Mouse (Mus musculus): ENCODE results near the gene Kdelc1. TPM values are rescaled to one million over a fixed set of nuclear protein-coding genes. Genes with fewer than 3 reads are reported as not detected.

Kdelc1 gene
- total and polyA plus RNA-seq, 3 experiments = 0.16 TPM; not detected in 2

- TF ChIP-seq BHLHE40 (IDR thresholded peaks at IDR 0.05; ENCODE audit: low read depth, low read length) (peak; percentile 47), MYC (IDR thresholded peaks at IDR 0.05; ENCODE audit: low read depth, low read length) (no peak), UBTF (IDR thresholded peaks at IDR 0.05; ENCODE audit: low read depth, low read length) (no peak), MAX (IDR thresholded peaks at IDR 0.05; ENCODE audit: low read length) (no peak), JUN (IDR thresholded peaks at IDR 0.05; ENCODE audit: insufficient read depth, low read depth, low read length) (no peak)
- Histone ChIP-seq H3K4me1 (ENCODE audit: control insufficient read depth in 1 of 2, insufficient read depth in 2 of 2) (peaks cover 8 to 21% of the 10 kb centered on the region in 2 experiments), H3K4me3 (replicated peaks in 1 of 3; ENCODE audit: low read depth in 2 of 3, low read length in 2 of 3, poor library complexity in 1 of 3) (no peak overlapping the region), H3K36me3 (replicated peaks in 1 of 2; ENCODE audit: control insufficient read depth in 1 of 2, insufficient read depth in 1 of 2, low read length in 1 of 2) (no peaks in the 10 kb centered on the region), H3K79me2 (replicated peaks; ENCODE audit: control insufficient read depth, extremely low read depth, insufficient read depth, poor library complexity, severe bottlenecking) (no peaks in the 10 kb centered on the region), H3K9me3 (replicated peaks; ENCODE audit: low read length) (no peaks in the 10 kb centered on the region), H3K9ac (ENCODE audit: insufficient read depth, low read depth) (no peak overlapping the region), H3K27me3 (replicated peaks) (no peaks in the 10 kb centered on the region), H3K27ac (ENCODE audit: insufficient read depth, low read depth) (no peak overlapping the region), H3K4me2 (ENCODE audit: insufficient read depth, low read depth, poor library complexity, severe bottlenecking) (no peak overlapping the region)
- DNase-seq (ENCODE audit: extremely low read depth) = no peak
- in situ Hi-C loops (cut with MboI; ENCODE audit: low pct_ligation_motif_present, low pct_unique_long_range_greater_than_20kb, low sequenced_read_pairs) (no loop called here), dilution Hi-C loops (cut with MboI; ENCODE audit: extremely low pct_ligation_motif_present, extremely low pct_unique_long_range_greater_than_20kb, low sequenced_read_pairs) (no loop called here)
Measured at GRCm38 (mm10) chr1:44122256-44122655, 3.6 kb upstream of the Kdelc1 start.

DNA sequence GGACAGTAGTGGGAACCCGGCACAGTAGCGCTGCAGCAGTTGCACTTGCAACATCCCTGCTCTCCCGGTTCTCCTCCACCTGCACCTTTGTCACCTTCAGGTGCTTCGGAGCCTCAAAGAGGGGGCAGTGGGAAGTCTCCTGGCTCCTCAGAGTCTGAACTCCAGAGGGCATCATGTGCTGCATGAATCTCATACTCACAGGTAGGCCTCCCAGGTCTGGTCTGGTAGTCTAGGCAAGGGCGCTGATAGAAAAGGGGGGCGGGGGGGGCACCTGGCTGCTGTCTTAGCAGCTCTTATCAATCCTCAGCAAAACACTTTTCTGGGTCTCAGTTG, 1.4 kb upstream of the Kdelc1 start:
- no peak for TF ChIP-seq CTCF (conservative IDR thresholded peaks at IDR 0.05 in 1 of 2, IDR thresholded peaks at IDR 0.05 in 1 of 2; ENCODE audit: low read depth in 2 of 2, low read length in 2 of 2)
- TF ChIP-seq GABPA (IDR thresholded peaks at IDR 0.05; ENCODE audit: insufficient replicate concordance, low read depth, low read length) = no peak
- no peak for TF ChIP-seq TCF12 (IDR thresholded peaks at IDR 0.05; ENCODE audit: low read depth, low read length)
- TF ChIP-seq ELF1 (IDR thresholded peaks at IDR 0.05; ENCODE audit: low read depth, low read length) = no peak
- TF ChIP-seq JUN (IDR thresholded peaks at IDR 0.05; ENCODE audit: insufficient read depth, low read depth, low read length) = no peak
- no peak for TF ChIP-seq IRF4 (IDR thresholded peaks at IDR 0.05; ENCODE audit: low read depth, low read length)
- no peak for TF ChIP-seq PAX5 (IDR thresholded peaks at IDR 0.05; ENCODE audit: low read length)
- TF ChIP-seq MAX (IDR thresholded peaks at IDR 0.05; ENCODE audit: low read length) = no peak
- no peak for TF ChIP-seq CHD1 (IDR thresholded peaks at IDR 0.05; ENCODE audit: low read depth, low read length)
- dilution Hi-C loops (cut with MboI; ENCODE audit: extremely low pct_ligation_motif_present, extremely low pct_unique_long_range_greater_than_20kb, low sequenced_read_pairs) = no loop called here
- H3K27ac ChIP-seq (ENCODE audit: insufficient read depth, low read depth) = no peak overlapping the region
- H3K9me3 ChIP-seq (replicated peaks; ENCODE audit: low read length) = no peaks in the 10 kb centered on the region
- H3K4me1 ChIP-seq (ENCODE audit: control insufficient read depth in 1 of 2, insufficient read depth in 2 of 2) = peaks cover 8 to 21% of the 10 kb centered on the region in 2 experiments
- H3K4me3 ChIP-seq (replicated peaks in 1 of 3; ENCODE audit: low read depth in 2 of 3, low read length in 2 of 3, poor library complexity in 1 of 3) = no peak overlapping the region
- H3K27me3 ChIP-seq (replicated peaks) = no peaks in the 10 kb centered on the region
- H3K36me3 ChIP-seq (replicated peaks in 1 of 2; ENCODE audit: control insufficient read depth in 1 of 2, insufficient read depth in 1 of 2, low read length in 1 of 2) = no peaks in the 10 kb centered on the region
- H3K79me2 ChIP-seq (replicated peaks; ENCODE audit: control insufficient read depth, extremely low read depth, insufficient read depth, poor library complexity, severe bottlenecking) = no peaks in the 10 kb centered on the region
- DNase-seq (ENCODE audit: extremely low read depth) = no peak
- no peak overlapping the region for H3K9ac ChIP-seq (ENCODE audit: insufficient read depth, low read depth)
- no peak overlapping the region for H3K4me2 ChIP-seq (ENCODE audit: insufficient read depth, low read depth, poor library complexity, severe bottlenecking)
- in situ Hi-C loops (cut with MboI; ENCODE audit: low pct_ligation_motif_present, low pct_unique_long_range_greater_than_20kb, low sequenced_read_pairs) = no loop called here

DNA sequence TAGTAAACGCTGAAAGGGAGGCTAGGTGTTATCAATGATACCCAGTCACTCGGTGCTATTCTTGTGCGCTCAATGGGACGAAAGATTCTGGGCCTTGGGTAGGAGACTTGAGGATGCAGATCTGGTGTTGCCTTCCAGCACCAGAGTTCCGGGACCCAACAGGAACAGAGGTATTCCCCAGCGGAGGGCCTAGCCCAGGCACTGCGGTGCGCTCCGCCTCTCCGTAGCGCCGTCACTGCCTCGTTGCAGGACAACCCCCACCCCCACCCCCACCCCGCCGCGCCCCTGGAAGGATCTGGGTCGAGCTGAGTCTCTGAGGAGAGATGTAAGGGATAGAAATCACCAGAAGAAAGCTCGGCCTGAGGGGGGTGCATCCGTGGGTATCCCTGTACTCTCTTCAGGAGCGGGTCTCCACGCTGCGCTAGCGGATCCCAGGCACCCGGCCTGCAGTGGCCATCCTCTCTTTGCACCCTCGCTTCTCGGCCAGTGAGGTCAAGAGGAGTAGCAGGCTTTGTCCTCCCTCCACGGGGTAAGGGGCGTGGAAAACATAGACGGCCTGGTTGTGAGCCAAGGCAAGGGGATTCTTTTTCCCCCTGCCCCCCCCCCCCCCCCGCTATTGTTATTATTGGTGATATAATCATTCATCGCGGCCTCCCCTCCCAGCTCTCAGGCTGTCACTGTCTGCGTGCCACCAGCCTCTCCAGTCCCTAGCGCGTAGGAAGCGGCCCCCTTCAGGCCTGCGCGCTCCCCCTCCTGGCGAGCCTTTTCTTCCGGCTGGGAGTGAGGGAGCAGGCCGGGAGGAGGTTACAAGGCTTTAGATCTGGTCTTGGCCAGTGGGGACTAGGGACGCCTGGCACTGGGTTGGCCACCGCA, 829 bp upstream of the Kdelc1 start:
- Histone ChIP-seq H3K36me3 (replicated peaks in 1 of 2; ENCODE audit: control insufficient read depth in 1 of 2, insufficient read depth in 1 of 2, low read length in 1 of 2) (no peaks in the 10 kb centered on the region), H3K27me3 (replicated peaks) (no peaks in the 10 kb centered on the region), H3K9ac (ENCODE audit: insufficient read depth, low read depth) (no peak overlapping the region), H3K4me1 (ENCODE audit: control insufficient read depth in 1 of 2, insufficient read depth in 2 of 2) (peaks cover 8 to 21% of the 10 kb centered on the region in 2 experiments), H3K79me2 (replicated peaks; ENCODE audit: control insufficient read depth, extremely low read depth, insufficient read depth, poor library complexity, severe bottlenecking) (no peaks in the 10 kb centered on the region), H3K27ac (ENCODE audit: insufficient read depth, low read depth) (no peak overlapping the region), H3K4me3 (replicated peaks in 1 of 3; ENCODE audit: low read depth in 2 of 3, low read length in 2 of 3, poor library complexity in 1 of 3) (no peak overlapping the region), H3K9me3 (replicated peaks; ENCODE audit: low read length) (no peaks in the 10 kb centered on the region), H3K4me2 (ENCODE audit: insufficient read depth, low read depth, poor library complexity, severe bottlenecking) (no peak overlapping the region)
- in situ Hi-C loops (cut with MboI; ENCODE audit: low pct_ligation_motif_present, low pct_unique_long_range_greater_than_20kb, low sequenced_read_pairs) = no loop called here
- no peak for TF ChIP-seq PAX5 (IDR thresholded peaks at IDR 0.05; ENCODE audit: low read length)
- no peak for TF ChIP-seq POLR2A (IDR thresholded peaks at IDR 0.05; ENCODE audit: low read depth, low read length)
- TF ChIP-seq TBP (conservative IDR thresholded peaks at IDR 0.05; ENCODE audit: low read depth, low read length) = no peak
- no peak for TF ChIP-seq BHLHE40 (IDR thresholded peaks at IDR 0.05; ENCODE audit: low read depth, low read length)
- TF ChIP-seq EP300 (IDR thresholded peaks at IDR 0.05; ENCODE audit: low read length) = no peak
- no peak for TF ChIP-seq USF1 (IDR thresholded peaks at IDR 0.05; ENCODE audit: low read depth, low read length)
- no peak for TF ChIP-seq MAX (IDR thresholded peaks at IDR 0.05; ENCODE audit: low read length)
- TF ChIP-seq ZNF384 (IDR thresholded peaks at IDR 0.05; ENCODE audit: low read depth, low read length) = no peak
- no peak for TF ChIP-seq MAZ (IDR thresholded peaks at IDR 0.05; ENCODE audit: low read depth, low read length)
- TF ChIP-seq JUND (conservative IDR thresholded peaks at IDR 0.05; ENCODE audit: low read depth, low read length) = no peak
- TF ChIP-seq NRF1 (IDR thresholded peaks at IDR 0.05; ENCODE audit: low read depth, low read length) = no peak
- TF ChIP-seq SMC3 (IDR thresholded peaks at IDR 0.05; ENCODE audit: low read depth, low read length) = no peak
- DNase-seq (ENCODE audit: extremely low read depth) = no peak
- dilution Hi-C loops (cut with MboI; ENCODE audit: extremely low pct_ligation_motif_present, extremely low pct_unique_long_range_greater_than_20kb, low sequenced_read_pairs) = no loop called here
